Mouse (Mus musculus) right cerebral cortex, postnatal 36 days (tissue): ENCODE results near the gene Slc9a3r2.
"Not testable (repeated sequence)": the region's sequence is repeated elsewhere in the genome, so short reads cannot be mapped to it uniquely, and the experiment has no call there.

Source experiments
- DNase-seq, 2 experiments: peaks; one replicate each; pipeline ENCODE4 v3.0.0; 2022; ENCODE audit warnings: low spot score in 2 of 2, mixed read lengths in 1 of 2

Gene Slc9a3r2

GRCm38 (mm10) chr17:24667416-24667815 lies 17.3 kb upstream of the Slc9a3r2 start:
- DNase-seq, result no peak

DNA sequence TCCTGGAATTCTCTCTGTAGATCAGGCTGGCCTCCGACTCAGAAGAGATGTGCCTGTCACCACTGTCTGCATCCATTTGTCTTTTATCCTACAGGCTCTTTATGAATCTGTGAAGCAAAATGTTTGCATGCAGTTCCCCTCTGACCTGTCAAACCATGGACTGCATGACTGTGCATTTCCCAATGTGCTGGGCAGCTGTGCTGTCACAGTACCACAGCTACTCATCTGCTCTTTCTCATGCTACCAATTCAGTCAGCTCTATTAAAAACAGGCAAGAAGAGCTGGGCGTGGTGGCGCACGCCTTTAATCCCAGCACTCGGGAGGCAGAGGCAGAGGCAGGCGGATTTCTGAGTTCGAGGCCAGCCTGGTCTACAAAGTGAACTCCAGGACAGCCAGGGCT lies 16.9 kb upstream of the Slc9a3r2 start:
- not testable (repeated sequence) for DNase-seq

GRCm38 (mm10) chr17:24658017-24658758 lies 8.1 kb upstream of the Slc9a3r2 start, which contains the start of gene Npw:
TSS of gene Npw (minus strand) at chr17:24658457.
- DNase-seq, result no peak

GRCm38 (mm10) chr17:24654969-24655368 lies 4.8 kb upstream of the Slc9a3r2 start:
- no peak for DNase-seq

DNA sequence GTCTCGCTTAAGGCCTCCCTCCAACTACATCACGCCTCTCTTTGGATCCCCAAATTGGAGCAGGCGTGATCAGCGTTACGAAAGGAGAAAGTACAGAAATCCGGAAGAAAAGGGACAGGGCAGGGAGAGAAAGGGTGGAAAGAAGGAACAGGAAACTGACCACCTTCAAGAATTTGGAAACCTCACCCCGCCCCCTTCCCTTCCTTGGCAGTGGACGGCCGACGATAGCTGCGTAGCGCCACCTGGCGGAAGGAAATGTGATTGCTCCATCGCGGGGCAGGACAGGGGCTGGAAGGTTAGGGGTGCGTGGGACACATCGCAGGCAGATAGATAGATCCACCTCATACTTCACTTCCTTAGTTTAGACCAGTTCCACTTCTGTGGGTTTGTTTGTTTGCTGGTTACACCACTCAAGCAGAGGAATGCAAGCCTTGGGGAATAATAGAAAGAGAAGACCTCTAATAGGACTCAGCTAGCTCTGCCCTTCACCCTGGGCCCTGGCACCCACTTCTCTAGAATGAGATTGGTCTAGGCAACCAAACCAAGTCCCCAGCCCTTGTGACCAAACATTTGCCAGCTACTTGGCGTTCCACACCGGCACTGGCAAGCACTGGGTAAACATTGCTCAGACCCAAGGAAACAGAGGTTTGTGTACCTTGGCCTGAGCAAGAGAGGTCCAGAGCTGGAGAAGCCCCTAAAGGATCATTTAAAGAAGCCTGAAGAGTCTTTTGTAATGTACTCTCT lies 4.0 kb upstream of the Slc9a3r2 start:
- no peak for DNase-seq

DNA sequence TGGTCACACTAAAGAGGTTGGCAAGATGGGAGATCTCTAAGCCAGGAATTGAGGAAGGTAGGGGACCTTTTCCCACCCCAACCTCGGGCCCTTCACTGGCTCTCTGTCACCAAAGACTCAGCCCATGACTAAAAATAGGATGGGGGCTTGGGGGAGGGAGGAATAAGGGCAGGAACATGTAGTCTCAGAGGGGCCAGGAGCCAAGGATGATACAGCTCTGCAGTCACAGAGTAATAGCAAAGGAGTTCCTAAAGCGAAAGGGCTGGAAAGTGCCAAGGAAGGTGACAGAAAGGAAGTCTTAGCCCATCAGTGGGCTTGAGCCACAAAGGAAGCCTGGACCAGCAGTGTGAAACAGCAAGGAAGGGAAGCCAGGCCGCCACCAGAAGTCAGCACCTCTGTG lies 1.7 kb upstream of the Slc9a3r2 start:
- DNase-seq, result no peak

DNA sequence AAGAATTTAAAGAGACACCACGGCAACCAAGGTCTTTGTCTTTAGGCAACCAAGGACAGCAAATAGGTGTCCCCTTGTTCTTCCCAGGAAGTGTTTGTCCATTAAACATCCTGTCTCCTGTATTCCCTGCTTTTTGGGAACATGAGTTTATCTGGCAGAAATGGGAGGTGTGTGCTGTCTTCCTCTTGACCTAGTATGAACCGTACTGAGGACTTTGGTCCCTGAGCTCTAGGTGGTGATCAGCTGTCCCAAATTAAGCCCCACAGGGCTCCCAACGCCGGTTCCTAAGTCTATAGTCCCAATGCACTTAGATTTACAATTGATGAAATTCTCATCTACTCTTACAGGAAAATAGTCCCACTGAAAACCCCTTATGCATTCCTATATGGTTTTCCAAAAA lies 639 bp upstream of the Slc9a3r2 start:
- no peak for DNase-seq

DNA sequence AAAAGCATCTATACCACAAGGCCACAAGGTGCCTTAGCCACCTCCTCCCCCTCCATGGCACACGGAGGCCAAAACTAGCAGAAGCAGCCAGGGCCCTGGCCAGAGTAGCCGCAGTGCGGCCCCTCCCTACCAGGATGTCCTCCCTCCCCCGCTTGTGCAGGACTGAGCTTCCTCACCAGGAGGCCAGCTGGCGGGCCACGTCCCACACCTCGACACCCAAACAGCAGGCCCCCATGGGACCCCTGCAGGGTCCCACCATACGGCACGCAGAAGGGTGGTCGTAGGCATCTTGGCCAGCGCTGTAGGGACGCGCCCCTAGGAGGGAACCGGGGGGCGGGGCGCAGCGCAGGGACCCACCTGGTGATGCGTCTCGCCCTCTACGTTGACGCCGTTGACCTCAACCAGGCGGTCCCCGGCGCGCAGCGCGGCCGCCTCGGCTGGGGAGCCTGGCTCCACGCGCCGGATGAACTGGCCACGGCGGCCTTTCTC lies 502 bp downstream of the Slc9a3r2 start:
- no peak for DNase-seq

DNA sequence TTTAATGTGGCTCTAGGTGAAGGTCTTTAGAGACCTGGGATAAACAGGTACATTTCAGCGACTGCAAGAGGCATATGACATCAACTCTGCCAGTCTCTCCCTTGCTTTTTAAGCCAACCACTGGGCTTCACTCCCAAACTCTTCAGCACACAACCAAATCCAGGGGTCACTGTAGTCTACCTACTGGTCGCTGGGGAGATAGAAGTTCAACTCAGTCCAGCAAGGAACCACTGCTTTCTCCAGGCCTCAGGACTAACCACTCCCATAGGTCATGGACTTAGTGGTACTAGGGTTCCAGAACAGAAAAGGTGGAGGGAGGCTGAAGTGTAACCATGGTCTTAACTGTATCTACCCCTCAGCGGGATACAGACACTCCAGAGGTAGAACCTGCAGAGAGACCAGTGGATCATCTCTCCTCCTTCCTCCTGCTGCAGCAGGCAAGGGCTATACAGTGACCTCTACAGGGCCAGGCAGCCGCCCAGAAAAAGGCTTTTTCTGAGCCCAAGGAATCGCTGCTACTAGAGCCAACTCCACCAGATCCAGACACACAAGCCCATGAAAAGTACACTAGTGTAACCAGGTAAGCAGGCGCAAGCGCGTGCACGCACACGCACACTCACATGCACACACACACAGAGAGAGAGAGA lies 1.3 kb downstream of the Slc9a3r2 start:
- DNase-seq, result no peak

DNA sequence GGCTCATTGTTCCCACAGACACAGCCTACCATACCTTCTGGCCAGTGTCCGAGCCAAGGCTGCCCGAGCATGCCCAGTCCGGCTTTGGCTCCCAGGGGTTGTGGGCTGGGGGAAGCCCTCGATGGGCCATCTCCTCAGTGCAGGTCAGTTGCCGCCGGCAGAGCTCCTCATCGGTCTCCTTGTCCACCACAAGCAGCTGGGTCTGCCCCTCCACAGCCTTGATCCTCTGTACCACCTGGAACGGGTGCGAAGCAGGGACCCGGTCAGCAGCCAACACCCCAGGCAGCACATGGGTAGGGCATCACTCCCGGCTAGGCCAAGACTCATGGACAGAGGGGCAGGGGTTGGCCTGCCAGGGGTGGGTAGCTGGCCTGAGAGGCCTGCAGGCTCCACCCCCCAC lies 2.6 kb downstream of the Slc9a3r2 start:
- DNase-seq, result no peak

- no peak for DNase-seq
Observed at GRCm38 (mm10) chr17:24646381-24646780, 3.7 kb downstream of the Slc9a3r2 start.

GRCm38 (mm10) chr17:24645916-24646315 lies 4.2 kb downstream of the Slc9a3r2 start:
- no peak for DNase-seq

DNA sequence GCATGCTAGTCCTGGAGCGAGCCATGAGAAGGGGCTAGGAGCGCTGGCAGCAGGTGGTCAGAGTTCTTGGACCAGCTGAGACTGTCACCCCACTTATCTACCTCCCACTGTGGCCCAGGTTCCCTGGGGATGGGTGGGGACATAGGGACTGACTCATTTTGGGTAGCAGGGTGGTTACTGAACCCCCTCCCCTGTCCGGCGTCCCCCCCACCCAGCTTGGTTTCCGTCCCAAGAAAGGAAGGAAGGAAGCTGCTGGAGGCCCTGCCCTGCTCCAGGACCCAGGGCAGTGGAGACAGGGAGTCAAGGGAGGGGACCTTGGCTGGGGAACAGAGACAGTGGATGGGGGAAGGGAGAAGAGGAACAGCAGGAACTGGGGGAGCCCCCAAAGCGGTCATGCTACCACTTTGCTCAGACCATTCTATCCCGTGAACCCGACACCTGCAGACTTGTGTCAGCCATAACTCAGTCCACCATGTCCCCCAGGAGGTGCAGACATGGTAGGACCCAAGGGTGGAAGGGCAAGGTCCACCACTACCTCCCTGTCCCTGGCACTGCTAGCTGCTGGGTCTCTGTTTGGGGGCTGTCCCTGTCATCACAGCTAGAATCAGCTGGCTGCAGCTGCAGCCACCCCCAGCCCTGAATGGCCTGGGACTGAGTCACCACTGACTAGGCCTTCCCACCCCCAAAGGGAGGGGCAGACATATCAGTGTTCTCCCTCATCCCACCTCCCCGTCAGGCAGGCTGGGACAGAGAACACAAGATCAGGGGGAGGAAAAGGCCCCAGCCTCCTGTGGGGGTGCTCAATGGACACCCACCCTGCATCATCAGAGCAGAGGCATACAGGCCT lies 5.0 kb downstream of the Slc9a3r2 start:
- DNase-seq, result no peak

GRCm38 (mm10) chr17:24644030-24644715 lies 6.0 kb downstream of the Slc9a3r2 start:
- DNase-seq, result no peak

GRCm38 (mm10) chr17:24642791-24643343 lies 7.3 kb downstream of the Slc9a3r2 start:
- no peak for DNase-seq

DNA sequence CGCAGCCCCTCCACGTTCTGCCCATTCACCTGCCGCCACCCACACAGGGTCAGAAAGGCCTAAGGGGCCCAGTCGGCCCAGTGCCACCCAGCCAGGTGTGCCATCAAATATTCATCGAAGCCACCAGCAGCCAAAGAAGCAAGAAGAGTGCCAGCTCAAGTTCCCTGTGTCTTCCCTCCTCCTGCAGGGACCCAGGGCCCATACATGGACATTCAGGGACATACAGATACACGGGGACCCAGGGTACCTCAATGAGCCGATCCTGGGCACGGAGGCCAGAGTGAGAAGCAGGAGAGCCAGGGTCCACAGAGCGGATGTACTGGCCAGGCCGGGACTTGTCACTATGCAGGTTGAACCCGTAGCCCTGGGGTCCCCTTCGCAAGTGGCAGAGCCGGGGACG lies 8.2 kb downstream of the Slc9a3r2 start:
- DNase-seq, result no peak

DNA sequence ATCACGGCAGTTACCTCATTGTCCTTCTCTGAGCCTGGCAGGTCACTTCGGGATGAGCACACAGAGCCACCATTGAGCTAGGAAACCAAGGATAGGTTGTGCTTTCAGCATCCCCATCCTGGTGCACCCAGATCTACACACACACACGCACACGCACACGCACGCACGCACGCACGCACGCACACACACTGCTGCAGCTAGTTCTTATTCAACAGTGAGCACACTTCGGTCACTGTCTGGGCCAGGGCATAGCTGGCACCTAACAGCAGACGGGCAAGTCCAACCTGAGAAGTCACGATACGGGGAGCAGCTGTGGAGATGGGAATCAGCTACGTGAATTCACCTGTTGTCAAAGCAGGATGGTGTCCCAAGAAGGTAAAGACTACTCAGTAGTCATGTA lies 9.5 kb downstream of the Slc9a3r2 start:
- DNase-seq, result no peak

DNA sequence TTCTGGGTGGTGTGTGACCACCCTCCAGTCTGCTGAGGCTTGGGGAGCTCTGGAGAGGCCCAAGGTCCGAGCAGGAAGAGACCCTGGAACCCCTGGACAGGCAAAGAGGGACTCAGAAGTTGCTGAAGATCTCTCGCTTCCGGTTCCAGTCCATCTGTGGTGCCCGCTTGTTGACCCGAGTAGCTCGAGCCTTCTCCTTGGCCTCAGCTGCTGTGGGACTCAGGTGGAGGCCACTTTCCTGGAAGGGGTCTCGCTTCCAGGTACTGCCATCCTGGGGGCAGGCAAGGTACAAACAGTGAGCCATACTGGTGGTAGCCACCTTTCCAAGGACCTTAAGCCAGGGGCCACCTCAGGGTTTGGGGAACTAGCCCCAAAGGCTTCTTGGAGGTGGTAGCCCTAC lies 10.0 kb downstream of the Slc9a3r2 start:
- DNase-seq, result no peak

GRCm38 (mm10) chr17:24639571-24639988 lies 10.5 kb downstream of the Slc9a3r2 start:
- DNase-seq, result no peak

GRCm38 (mm10) chr17:24638840-24639239 lies 11.3 kb downstream of the Slc9a3r2 start:
- DNase-seq, result no peak

GRCm38 (mm10) chr17:24638214-24638613 lies 11.9 kb downstream of the Slc9a3r2 start:
- no peak for DNase-seq
